Mouse (Mus musculus): ENCODE data around the gene Crygn.
A peak's percentile ranks its signal among the peaks of the same experiment; 100 is the strongest.

Crygn gene

GRCm38 (mm10) chr5:24747533-24747932 is 10.3 kb downstream of the Crygn start:
- DNase-seq (ENCODE audit: low spot score in 2 of 2) = no peak

- no peak for DNase-seq (ENCODE audit: low spot score in 2 of 2)
These were observed 13.9 kb downstream of the Crygn start for GRCm38 (mm10) chr5:24743956-24744355.

- DNase-seq (ENCODE audit: low spot score in 2 of 2) = no peak
These were observed 16.5 kb downstream of the Crygn start for GRCm38 (mm10) chr5:24741172-24741885.

GRCm38 (mm10) chr5:24739141-24739753 is 18.6 kb downstream of the Crygn start:
- DNase-seq (ENCODE audit: low spot score in 2 of 2) = peak; percentile 33 to 45

- DNase-seq (ENCODE audit: low spot score in 2 of 2) = no peak
These were observed 19.3 kb downstream of the Crygn start for GRCm38 (mm10) chr5:24738517-24738916.

- DNase-seq (ENCODE audit: low spot score in 2 of 2) = no peak
These were observed 20.2 kb downstream of the Crygn start for GRCm38 (mm10) chr5:24737595-24737994.

GRCm38 (mm10) chr5:24733771-24734426 is 23.9 kb downstream of the Crygn start:
- no peak for DNase-seq (ENCODE audit: low spot score in 2 of 2)

- DNase-seq (ENCODE audit: low spot score in 2 of 2) = no peak
These were observed 24.7 kb downstream of the Crygn start for GRCm38 (mm10) chr5:24733134-24733533.

GRCm38 (mm10) chr5:24730986-24731385 is 26.8 kb downstream of the Crygn start:
- DNase-seq (ENCODE audit: low spot score in 2 of 2) = no peak

- no peak for DNase-seq (ENCODE audit: low spot score in 2 of 2)
These were observed 27.3 kb downstream of the Crygn start, which contains the start of gene Wdr86 for GRCm38 (mm10) chr5:24730488-24730871. Wdr86 (minus strand) TSS chr5:24730727.

GRCm38 (mm10) chr5:24729797-24730487 is 27.9 kb downstream of the Crygn start:
- DNase-seq (ENCODE audit: low spot score in 2 of 2) = no peak

GRCm38 (mm10) chr5:24726901-24727836 is 30.6 kb downstream of the Crygn start:
- DNase-seq (ENCODE audit: low spot score in 2 of 2) = peak in 1 of 2 experiments; percentile 19

- DNase-seq (ENCODE audit: low spot score in 2 of 2) = no peak
These were observed 31.9 kb downstream of the Crygn start for GRCm38 (mm10) chr5:24725897-24726296.

- DNase-seq (ENCODE audit: low spot score in 2 of 2) = no peak
These were observed 33.0 kb downstream of the Crygn start for GRCm38 (mm10) chr5:24724805-24725204.

- no peak for DNase-seq (ENCODE audit: low spot score in 2 of 2)
These were observed 33.6 kb downstream of the Crygn start for GRCm38 (mm10) chr5:24724270-24724634.

- DNase-seq (ENCODE audit: low spot score in 2 of 2) = no peak
These were observed 34.1 kb downstream of the Crygn start for GRCm38 (mm10) chr5:24723527-24724269.

- no peak for DNase-seq (ENCODE audit: low spot score in 2 of 2)
These were observed 38.0 kb downstream of the Crygn start for GRCm38 (mm10) chr5:24719852-24720251.

GRCm38 (mm10) chr5:24718076-24718475 is 39.7 kb downstream of the Crygn start:
- no peak for DNase-seq (ENCODE audit: low spot score in 2 of 2)

- DNase-seq (ENCODE audit: low spot score in 2 of 2) = no peak
These were observed 43.8 kb downstream of the Crygn start for GRCm38 (mm10) chr5:24713987-24714386.

GRCm38 (mm10) chr5:24713199-24713598 is 44.6 kb downstream of the Crygn start:
- DNase-seq (ENCODE audit: low spot score in 2 of 2) = no peak

GRCm38 (mm10) chr5:24711615-24712014 is 46.2 kb downstream of the Crygn start:
- DNase-seq (ENCODE audit: low spot score in 2 of 2) = no peak

Measured in thymus, postnatal 10 days (tissue).